Mouse (Mus musculus): ENCODE measurements around the gene 1700015G11Rik.

- TF ChIP-seq GATA1 (IDR thresholded peaks at IDR 0.05; ENCODE audit: borderline replicate concordance, low read length) (no peak), FLI1 (IDR thresholded peaks at IDR 0.05; ENCODE audit: low read length) (no peak)
These were observed 41.4 kb upstream of the 1700015G11Rik start for GRCm38 (mm10) chr7:52056954-52057353.

Measured in megakaryocyte, embryonic 14.5 days (primary cell).